Mouse (Mus musculus) E14TG2a.4 (cell line): ENCODE results near the gene Ndufs7.

Source experiments
- H3K27me3 ChIP-seq: 2 replicates; pipeline ENCODE4 v1.6.1; 2014; ENCODE audit warnings: low read length, control low read depth; ENCODE audit not compliant: insufficient read depth
- H3K36me3 ChIP-seq: 2 replicates; pipeline ENCODE4 v1.6.1; 2014; ENCODE audit warnings: low read length, control low read depth; ENCODE audit not compliant: insufficient read depth
- H3K4me1 ChIP-seq: replicated peaks from 2 replicates; pipeline ENCODE4 v1.6.1; 2014; ENCODE audit warnings: low read depth, low read length, control low read depth
- H3K4me3 ChIP-seq: replicated peaks from 2 replicates; pipeline ENCODE4 v1.5.1; 2014; ENCODE audit warnings: mild to moderate bottlenecking, low read length
- H3K9me3 ChIP-seq: 2 replicates; pipeline ENCODE4 v1.6.1; 2014; ENCODE audit warnings: low read length, control low read depth
- CTCF ChIP-seq: conservative IDR thresholded peaks from 2 replicates; pipeline ENCODE4 v1.5.1; 2014; ENCODE audit warnings: low read length
- NANOG ChIP-seq: IDR thresholded peaks from 2 replicates; pipeline ENCODE4 v1.6.1; 2014; ENCODE audit warnings: borderline replicate concordance, low read length, mixed read lengths
- POU5F1 ChIP-seq: IDR thresholded peaks from 2 replicates; pipeline ENCODE4 v1.6.1; 2014; ENCODE audit warnings: low read length, borderline replicate concordance

The Ndufs7 gene

GRCm38 (mm10) chr10:80293325-80293724 is 44.4 kb downstream of the Ndufs7 start:
- H3K4me3 ChIP-seq: peak overlapping the region; percentile 99
- H3K27me3 ChIP-seq: peaks cover 15% of the 10 kb centered on the region
- TF ChIP-seq POU5F1: no peak
- TF ChIP-seq NANOG: no peak
- TF ChIP-seq CTCF: no peak
- no peaks in the 10 kb centered on the region for H3K9me3 ChIP-seq
- peaks cover 72% of the 10 kb centered on the region for H3K4me1 ChIP-seq
- peaks cover 36% of the 10 kb centered on the region for H3K36me3 ChIP-seq

- Histone ChIP-seq H3K4me3 (peak overlapping the region; percentile 99), H3K36me3 (peaks cover 26% of the 10 kb centered on the region), H3K4me1 (peaks cover 70% of the 10 kb centered on the region), H3K27me3 (peaks cover 25% of the 10 kb centered on the region), H3K9me3 (no peaks in the 10 kb centered on the region)
- TF ChIP-seq CTCF (no peak), NANOG (no peak), POU5F1 (no peak)
These were observed 45.4 kb downstream of the Ndufs7 start for GRCm38 (mm10) chr10:80294311-80294710.

- peaks cover 75% of the 10 kb centered on the region for H3K4me1 ChIP-seq
- no peaks in the 10 kb centered on the region for H3K9me3 ChIP-seq
- peak overlapping the region; percentile 99 for H3K4me3 ChIP-seq
- H3K27me3 ChIP-seq: peaks cover 31% of the 10 kb centered on the region
- peaks cover 26% of the 10 kb centered on the region for H3K36me3 ChIP-seq
- no peak for TF ChIP-seq POU5F1
- TF ChIP-seq CTCF: no peak
- no peak for TF ChIP-seq NANOG
These were observed 45.9 kb downstream of the Ndufs7 start for GRCm38 (mm10) chr10:80294788-80295303.

GRCm38 (mm10) chr10:80295618-80296425 is 46.9 kb downstream of the Ndufs7 start, which contains the start of gene Apc2:
Gene Apc2 (plus strand): TSS chr10:80295977.
- TF ChIP-seq NANOG (no peak), POU5F1 (no peak), CTCF (no peak; the same call in 1 of the 2 replicates)
- peak within 1 kb of the TSS; percentile 99 for H3K4me3 ChIP-seq
- H3K27me3 ChIP-seq: peaks cover 40% of the 10 kb centered on the region
- no peaks in the 10 kb centered on the region for H3K9me3 ChIP-seq
- peaks cover 76% of the 10 kb centered on the region for H3K4me1 ChIP-seq
- H3K36me3 ChIP-seq: peaks cover 26% of the 10 kb centered on the region

- Histone ChIP-seq H3K27me3 (peaks cover 50% of the 10 kb centered on the region), H3K4me1 (peaks cover 72% of the 10 kb centered on the region), H3K9me3 (no peaks in the 10 kb centered on the region), H3K36me3 (peaks cover 26% of the 10 kb centered on the region), H3K4me3 (peak overlapping the region; percentile 69)
- TF ChIP-seq POU5F1 (no peak), CTCF (no peak), NANOG (no peak)
These were observed 47.9 kb downstream of the Ndufs7 start for GRCm38 (mm10) chr10:80296824-80297223.

GRCm38 (mm10) chr10:80297526-80298133 is 48.7 kb downstream of the Ndufs7 start:
- H3K27me3 ChIP-seq: peaks cover 55% of the 10 kb centered on the region
- no peak for TF ChIP-seq CTCF
- no peak for TF ChIP-seq POU5F1
- no peak for TF ChIP-seq NANOG
- no peaks in the 10 kb centered on the region for H3K9me3 ChIP-seq
- H3K4me3 ChIP-seq: peak overlapping the region; percentile 69; the same call in 1 of the 2 replicates
- peaks cover 25% of the 10 kb centered on the region for H3K36me3 ChIP-seq
- H3K4me1 ChIP-seq: peaks cover 78% of the 10 kb centered on the region

- H3K9me3 ChIP-seq: no peaks in the 10 kb centered on the region
- H3K4me1 ChIP-seq: peaks cover 75% of the 10 kb centered on the region
- peaks cover 57% of the 10 kb centered on the region for H3K27me3 ChIP-seq
- peaks cover 14% of the 10 kb centered on the region for H3K36me3 ChIP-seq
- TF ChIP-seq POU5F1 (no peak), NANOG (no peak), CTCF (no peak)
- peak overlapping the region; percentile 70 for H3K4me3 ChIP-seq
These were observed 49.8 kb downstream of the Ndufs7 start for GRCm38 (mm10) chr10:80298571-80299281.

GRCm38 (mm10) chr10:80299301-80299700 is 50.4 kb downstream of the Ndufs7 start:
- Histone ChIP-seq H3K27me3 (peaks cover 61% of the 10 kb centered on the region), H3K4me3 (peak overlapping the region; percentile 70), H3K9me3 (no peaks in the 10 kb centered on the region), H3K36me3 (peaks cover 9% of the 10 kb centered on the region), H3K4me1 (peaks cover 70% of the 10 kb centered on the region)
- TF ChIP-seq CTCF (no peak), NANOG (no peak), POU5F1 (no peak)
